Mouse (Mus musculus): ENCODE data around the gene Fstl4. TPM values are rescaled to one million over a fixed set of nuclear protein-coding genes. Genes with fewer than 3 reads are reported as not detected.

Gene Fstl4
- polyA plus RNA-seq, 1 experiment from 2014 or later: 2.6 TPM

DNA sequence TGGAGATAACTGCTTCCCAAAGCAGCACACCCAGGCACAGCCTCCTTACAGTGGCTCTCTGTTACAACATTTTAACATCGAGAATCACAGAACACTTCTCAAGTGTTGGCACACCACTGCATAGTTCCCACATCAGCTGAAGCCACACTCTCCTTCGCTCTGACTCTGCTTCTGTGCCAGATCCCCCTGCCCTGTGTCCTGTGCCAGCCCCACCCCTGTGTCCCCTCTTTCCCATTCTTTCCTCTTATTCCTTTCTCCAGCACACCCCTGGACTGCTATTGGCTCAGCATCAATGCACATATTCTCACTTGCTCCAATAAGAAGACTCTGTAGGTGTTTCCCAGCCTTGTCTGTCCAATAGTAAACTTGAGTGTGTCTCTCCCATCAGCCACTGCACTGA lies 45.1 kb downstream of the Fstl4 start:
- Histone ChIP-seq H3K36me3 (no peaks in the 10 kb centered on the region), H3K4me1 (replicated peaks) (no peaks in the 10 kb centered on the region; the same call in 1 of the 2 replicates), H3K27me3 (ENCODE audit: insufficient read depth, poor library complexity, severe bottlenecking) (no peaks in the 10 kb centered on the region), H3K4me3 (no peak overlapping the region), H3K27ac (no peak overlapping the region), H3K9me3 (no peaks in the 10 kb centered on the region)
- no peak for DNase-seq (ENCODE audit: low spot score)
- WGBS: 91% methylated on average over 2 of the region's 2 CpGs

DNA sequence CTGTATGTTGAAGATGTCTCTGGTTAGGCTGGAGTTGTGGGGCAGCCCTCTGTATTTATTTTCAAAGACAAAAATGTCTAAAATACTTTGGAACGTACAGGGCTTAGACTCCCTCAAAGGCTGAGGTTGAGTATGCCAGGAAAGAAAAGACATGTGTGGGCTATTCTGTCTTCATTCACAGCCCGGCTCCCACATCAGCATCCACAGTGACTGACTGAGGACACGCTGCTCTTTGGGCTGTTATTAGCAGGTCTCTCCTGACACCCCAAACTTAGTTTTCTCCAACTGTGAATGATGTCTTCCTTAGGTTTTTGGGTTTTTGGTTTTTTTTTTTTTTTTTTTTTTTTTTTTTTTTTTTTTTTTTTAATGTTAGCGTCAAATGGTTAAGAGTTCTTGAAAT lies 51.6 kb downstream of the Fstl4 start:
- Histone ChIP-seq H3K27ac (no peak overlapping the region), H3K36me3 (no peaks in the 10 kb centered on the region), H3K4me3 (no peak overlapping the region), H3K4me1 (replicated peaks) (peaks cover 5% of the 10 kb centered on the region; the same call in 1 of the 2 replicates), H3K9me3 (no peaks in the 10 kb centered on the region), H3K27me3 (ENCODE audit: insufficient read depth, poor library complexity, severe bottlenecking) (no peaks in the 10 kb centered on the region)
- no peak for DNase-seq (ENCODE audit: low spot score)
- WGBS: 92% methylated on average over 4 of the region's 4 CpGs

DNA sequence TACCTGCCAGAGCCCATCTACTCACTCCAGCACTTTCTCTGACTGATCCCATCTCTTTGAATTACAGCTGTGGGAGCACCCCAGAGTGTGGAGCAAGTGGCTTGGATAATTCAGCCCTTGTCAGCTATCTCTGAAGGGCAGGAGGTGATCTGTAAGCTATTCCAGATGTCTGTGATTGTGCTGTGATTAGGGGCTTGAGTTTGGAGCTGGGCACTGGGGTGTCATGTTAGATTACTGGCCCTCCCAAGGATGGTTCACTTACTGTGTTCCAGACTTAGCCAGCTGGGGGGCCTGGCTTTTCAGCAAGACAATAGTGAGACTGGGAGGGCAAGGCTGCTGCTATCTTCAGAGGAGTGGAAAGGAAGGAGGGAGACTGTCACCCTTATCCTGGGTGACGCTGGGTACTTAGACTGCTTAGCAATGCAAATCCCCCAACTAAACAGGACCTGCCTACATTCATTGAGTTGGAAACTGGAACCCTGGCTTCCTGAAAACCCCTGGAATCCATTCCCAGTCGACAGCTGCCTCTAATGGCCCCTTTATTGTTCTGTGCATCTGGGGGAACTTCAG lies 56.0 kb downstream of the Fstl4 start:
- DNase-seq (ENCODE audit: low spot score): no peak
- Histone ChIP-seq H3K36me3 (no peaks in the 10 kb centered on the region), H3K27me3 (ENCODE audit: insufficient read depth, poor library complexity, severe bottlenecking) (no peaks in the 10 kb centered on the region), H3K4me1 (replicated peaks) (peaks cover 5% of the 10 kb centered on the region; the same call in 1 of the 2 replicates), H3K9me3 (no peaks in the 10 kb centered on the region), H3K4me3 (no peak overlapping the region), H3K27ac (no peak overlapping the region)
- 7% methylated on average over 2 of the region's 2 CpGs for WGBS

DNA sequence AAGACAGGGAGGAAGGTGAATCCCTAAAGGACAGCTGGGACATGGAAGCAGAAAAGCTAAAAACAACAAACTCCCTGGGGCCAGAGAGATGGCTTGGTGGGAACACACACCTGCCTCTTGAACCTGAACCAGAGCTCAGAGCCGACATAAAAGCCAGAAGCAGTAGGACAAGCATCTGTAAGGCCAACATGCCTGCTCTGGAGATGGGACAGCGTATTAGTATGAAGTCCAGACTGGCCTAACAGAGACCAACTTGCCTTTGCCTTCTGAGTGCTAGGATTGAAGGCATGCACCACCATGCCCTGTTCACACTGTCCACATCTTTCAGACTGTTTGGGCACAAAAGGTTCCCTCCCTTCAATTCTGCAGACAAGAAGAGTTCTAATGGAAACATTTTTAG lies 62.2 kb downstream of the Fstl4 start:
- no peaks in the 10 kb centered on the region for H3K27me3 ChIP-seq (ENCODE audit: insufficient read depth, poor library complexity, severe bottlenecking)
- WGBS: 86% methylated on average over 2 of the region's 2 CpGs

DNA sequence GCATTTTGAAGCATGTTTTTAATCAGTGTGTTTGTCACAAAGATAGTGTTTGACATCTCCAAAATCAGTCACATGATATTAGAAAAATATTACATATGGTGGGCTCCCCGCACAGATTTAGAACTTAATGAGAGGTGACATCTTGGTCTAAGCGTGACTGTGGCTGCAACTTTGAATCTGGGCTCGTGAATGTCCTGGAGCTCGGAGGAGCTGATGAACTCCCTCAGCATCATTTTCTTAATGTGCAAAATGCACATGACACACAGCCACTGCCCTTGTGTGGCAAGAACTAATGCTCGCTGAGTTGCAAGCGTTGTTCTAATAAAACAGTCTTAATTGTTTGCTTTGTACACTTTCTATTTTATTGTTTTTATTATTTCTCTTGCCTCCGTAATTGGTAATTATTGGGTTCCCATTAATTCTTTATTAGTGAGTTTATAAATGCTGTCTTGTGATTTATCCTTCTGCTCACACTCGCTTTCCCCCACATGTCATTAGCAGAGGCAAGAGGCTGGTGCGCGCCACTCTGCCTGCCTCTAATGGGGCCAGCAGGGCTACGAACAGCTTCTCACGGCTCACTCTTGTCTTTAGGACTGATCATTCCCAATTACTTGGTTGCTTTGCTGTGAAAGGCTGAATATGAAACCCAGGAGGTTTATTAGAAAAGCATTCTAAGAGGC lies 67.3 kb downstream of the Fstl4 start:
- WGBS: 85% methylated on average over 12 of the region's 12 CpGs
- no peaks in the 10 kb centered on the region for H3K9me3 ChIP-seq
- H3K36me3 ChIP-seq: no peaks in the 10 kb centered on the region
- no peak overlapping the region for H3K4me3 ChIP-seq
- no peaks in the 10 kb centered on the region for H3K27me3 ChIP-seq (ENCODE audit: insufficient read depth, poor library complexity, severe bottlenecking)
- no peak for DNase-seq (ENCODE audit: low spot score)
- no peak overlapping the region for H3K27ac ChIP-seq
- H3K4me1 ChIP-seq (replicated peaks): no peaks in the 10 kb centered on the region

More for the DNA sequence above, 62.2 kb downstream of the Fstl4 start:
- Histone ChIP-seq H3K27ac (no peak overlapping the region), H3K36me3 (no peaks in the 10 kb centered on the region), H3K4me1 (replicated peaks) (no peaks in the 10 kb centered on the region), H3K4me3 (no peak overlapping the region), H3K9me3 (no peaks in the 10 kb centered on the region)
- no peak for DNase-seq (ENCODE audit: low spot score)

DNA sequence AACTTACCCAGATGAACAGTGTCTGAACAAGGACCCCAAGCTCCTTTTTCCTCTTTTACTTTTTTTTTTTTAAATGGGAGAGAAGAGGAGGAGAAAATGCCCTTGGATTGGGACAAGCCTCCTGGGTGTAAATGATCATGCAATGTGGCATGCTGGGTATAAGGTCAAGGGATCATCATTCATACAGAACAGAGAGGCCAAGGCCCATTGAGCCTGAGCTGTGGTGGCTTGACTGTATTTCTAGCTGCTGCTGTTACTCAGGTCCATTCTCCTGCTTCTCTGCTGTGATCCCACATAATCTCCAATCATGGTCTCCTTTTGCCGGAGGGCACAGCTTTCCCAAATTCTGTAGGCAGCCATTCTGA lies 67.9 kb downstream of the Fstl4 start:
- WGBS: 93% methylated on average over 1 of the region's 1 CpGs
- H3K9me3 ChIP-seq: no peaks in the 10 kb centered on the region
- no peak overlapping the region for H3K4me3 ChIP-seq

DNA sequence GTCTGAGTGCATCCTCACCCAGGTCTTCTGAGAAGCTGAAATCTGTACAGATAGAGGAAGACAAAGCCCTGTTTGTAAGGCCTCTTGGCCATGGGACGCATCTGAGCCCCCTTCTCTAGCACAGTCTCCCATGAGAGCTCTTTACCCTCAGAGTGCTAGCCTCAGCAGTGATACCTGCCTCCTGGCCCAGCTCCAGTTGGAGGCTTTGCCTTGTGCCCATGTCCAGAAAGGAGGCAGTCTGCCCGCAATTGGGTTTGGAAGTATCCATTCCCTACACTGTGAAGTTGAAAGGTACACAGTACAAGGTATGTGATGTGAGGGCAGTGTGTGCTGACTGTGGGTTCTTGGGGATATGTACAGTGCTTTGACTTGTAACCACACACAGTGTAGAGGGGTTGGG lies 84.3 kb downstream of the Fstl4 start:
- Histone ChIP-seq H3K36me3 (no peaks in the 10 kb centered on the region), H3K4me3 (no peak overlapping the region), H3K9me3 (no peaks in the 10 kb centered on the region), H3K27me3 (ENCODE audit: insufficient read depth, poor library complexity, severe bottlenecking) (no peaks in the 10 kb centered on the region), H3K27ac (no peak overlapping the region), H3K4me1 (replicated peaks) (no peaks in the 10 kb centered on the region)
- no peak for DNase-seq (ENCODE audit: low spot score)
- WGBS: 92% methylated on average over 2 of the region's 2 CpGs

More for the DNA sequence above, 67.9 kb downstream of the Fstl4 start:
- no peak for DNase-seq (ENCODE audit: low spot score)
- Histone ChIP-seq H3K27me3 (ENCODE audit: insufficient read depth, poor library complexity, severe bottlenecking) (no peaks in the 10 kb centered on the region), H3K27ac (no peak overlapping the region), H3K36me3 (no peaks in the 10 kb centered on the region), H3K4me1 (replicated peaks) (no peaks in the 10 kb centered on the region)

DNA sequence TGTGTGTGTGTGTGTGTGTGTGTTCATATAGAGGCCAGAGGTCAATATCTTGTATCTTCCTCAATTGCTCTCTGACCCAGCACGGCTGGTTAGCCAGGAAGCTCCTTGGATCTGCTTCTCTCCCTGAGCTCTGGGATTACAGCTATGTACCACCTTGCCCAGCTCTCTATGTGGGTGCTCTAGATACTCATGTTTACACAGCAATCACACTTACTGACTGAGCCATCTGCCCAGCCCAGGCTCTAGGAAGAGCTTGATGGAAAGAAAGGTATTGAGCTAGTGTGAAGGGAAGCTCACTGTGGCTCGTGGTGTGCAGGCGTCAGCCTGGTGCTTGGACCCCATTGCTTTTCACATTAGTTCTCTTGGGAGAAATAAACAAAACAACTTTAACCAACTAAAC lies 85.6 kb downstream of the Fstl4 start:
- no peaks in the 10 kb centered on the region for H3K4me1 ChIP-seq (replicated peaks)
- H3K4me3 ChIP-seq: no peak overlapping the region
- H3K27me3 ChIP-seq (ENCODE audit: insufficient read depth, poor library complexity, severe bottlenecking): no peaks in the 10 kb centered on the region
- no peak for DNase-seq (ENCODE audit: low spot score)
- H3K9me3 ChIP-seq: no peaks in the 10 kb centered on the region
- WGBS: 93% methylated on average over 3 of the region's 3 CpGs
- no peaks in the 10 kb centered on the region for H3K36me3 ChIP-seq
- H3K27ac ChIP-seq: no peak overlapping the region

DNA sequence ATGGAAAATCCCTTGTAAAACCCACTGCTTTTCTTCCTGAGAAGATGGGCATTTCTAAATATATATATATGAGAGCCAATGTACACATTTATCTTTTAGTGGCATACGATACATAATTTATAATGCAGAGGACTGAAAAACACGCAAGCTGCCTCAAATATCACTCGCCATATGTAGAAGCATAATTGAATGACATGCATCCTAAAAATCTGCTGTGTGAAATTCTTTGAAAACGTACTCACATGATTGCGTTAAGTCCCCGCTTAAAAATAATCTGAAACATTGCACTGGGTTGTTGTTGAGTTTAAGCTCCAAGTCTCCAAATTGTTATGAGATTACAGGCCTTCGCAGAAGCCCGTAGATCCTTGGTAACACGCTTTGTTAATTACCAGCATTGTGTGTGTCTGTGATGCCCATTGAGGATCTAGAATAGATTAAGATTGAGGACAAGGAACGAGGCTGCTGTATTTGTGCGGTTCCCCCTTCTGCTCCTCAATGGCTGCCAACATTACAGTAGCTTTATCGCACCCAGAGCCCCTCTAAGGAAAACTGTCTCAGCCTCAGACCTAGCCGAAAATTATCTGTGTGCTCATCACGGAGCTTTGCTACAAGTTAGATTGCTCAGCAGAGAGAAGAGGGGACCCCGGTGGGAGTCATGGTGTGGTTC lies 108.5 kb downstream of the Fstl4 start:
- H3K36me3 ChIP-seq: no peaks in the 10 kb centered on the region
- H3K27me3 ChIP-seq (ENCODE audit: insufficient read depth, poor library complexity, severe bottlenecking): no peaks in the 10 kb centered on the region
- H3K27ac ChIP-seq: no peak overlapping the region
- H3K4me1 ChIP-seq (replicated peaks): no peaks in the 10 kb centered on the region
- 93% methylated on average over 15 of the region's 15 CpGs for WGBS
- H3K4me3 ChIP-seq: no peak overlapping the region
- DNase-seq (ENCODE audit: low spot score): no peak
- peaks cover 5% of the 10 kb centered on the region; the same call in 1 of the 2 replicates for H3K9me3 ChIP-seq

DNA sequence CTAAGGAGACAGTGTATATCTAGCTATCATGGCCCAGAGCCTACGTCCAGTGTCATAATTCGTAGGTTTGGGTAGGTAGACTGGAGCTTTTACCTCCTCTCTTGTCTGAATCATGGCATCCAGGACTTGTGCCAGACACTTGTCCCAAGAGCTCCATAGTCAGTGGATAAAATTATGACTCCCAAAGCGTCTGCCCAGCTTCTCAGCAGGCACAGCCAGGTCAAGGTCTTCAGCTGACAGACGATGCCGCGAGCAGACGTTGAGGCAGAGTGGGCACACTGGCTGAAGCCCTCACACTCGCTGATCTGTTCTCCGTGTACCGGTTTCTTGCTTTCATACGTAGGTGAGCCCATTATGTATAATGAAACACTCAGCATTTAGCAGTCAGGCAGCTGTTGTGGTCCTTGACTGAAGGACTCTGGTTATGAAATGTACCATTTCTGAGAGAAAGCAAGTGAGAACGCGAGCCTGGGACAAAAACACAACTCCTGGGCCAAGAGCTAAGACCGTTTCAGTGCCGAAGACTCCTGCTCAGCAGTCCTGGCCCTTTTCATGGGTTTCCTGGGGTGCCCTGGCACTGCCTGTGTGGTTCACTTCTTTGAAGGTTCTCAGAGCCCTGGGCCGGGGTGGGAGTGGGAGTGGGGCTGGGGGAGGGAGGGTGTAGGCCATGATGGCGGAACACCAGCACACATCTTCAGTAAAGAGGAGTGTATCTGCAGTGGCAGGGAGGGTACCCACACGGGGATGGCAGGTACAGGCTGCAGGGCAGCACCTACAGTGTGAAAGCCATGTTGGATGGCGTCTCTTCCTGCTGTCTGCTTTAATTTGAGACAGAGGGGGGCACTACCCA lies 111.7 kb downstream of the Fstl4 start:
- Histone ChIP-seq H3K4me3 (no peak overlapping the region), H3K36me3 (no peaks in the 10 kb centered on the region), H3K27ac (no peak overlapping the region), H3K4me1 (replicated peaks) (no peaks in the 10 kb centered on the region), H3K27me3 (ENCODE audit: insufficient read depth, poor library complexity, severe bottlenecking) (no peaks in the 10 kb centered on the region), H3K9me3 (peaks cover 5% of the 10 kb centered on the region; the same call in 1 of the 2 replicates)
- DNase-seq (ENCODE audit: low spot score): no peak
- 92% methylated on average over 19 of the region's 19 CpGs for WGBS

DNA sequence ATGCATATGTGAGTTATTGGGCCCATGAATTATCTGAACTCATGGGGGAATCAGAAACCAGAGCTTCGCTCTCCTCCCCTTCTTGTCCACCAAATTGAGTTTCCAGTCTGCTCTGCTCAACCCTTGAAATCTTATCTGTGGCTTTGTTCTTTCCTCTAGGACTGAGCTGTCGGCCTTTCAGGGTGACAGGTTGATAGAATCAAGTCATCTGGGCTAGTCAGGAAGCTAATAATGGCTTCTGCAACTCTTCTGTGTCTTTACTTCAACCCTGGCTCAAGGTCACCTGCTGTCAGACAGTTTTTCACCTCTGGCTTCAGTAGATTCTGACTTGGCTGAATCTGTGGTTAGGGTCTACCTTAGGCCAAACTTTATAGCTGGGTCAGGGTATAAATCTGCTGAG lies 113.2 kb downstream of the Fstl4 start:
- Histone ChIP-seq H3K27ac (no peak overlapping the region), H3K36me3 (no peaks in the 10 kb centered on the region), H3K4me1 (replicated peaks) (no peaks in the 10 kb centered on the region), H3K4me3 (no peak overlapping the region), H3K27me3 (ENCODE audit: insufficient read depth, poor library complexity, severe bottlenecking) (no peaks in the 10 kb centered on the region), H3K9me3 (peaks cover 5% of the 10 kb centered on the region; the same call in 1 of the 2 replicates)
- no peak for DNase-seq (ENCODE audit: low spot score)
- 77% methylated on average over 2 of the region's 2 CpGs for WGBS

DNA sequence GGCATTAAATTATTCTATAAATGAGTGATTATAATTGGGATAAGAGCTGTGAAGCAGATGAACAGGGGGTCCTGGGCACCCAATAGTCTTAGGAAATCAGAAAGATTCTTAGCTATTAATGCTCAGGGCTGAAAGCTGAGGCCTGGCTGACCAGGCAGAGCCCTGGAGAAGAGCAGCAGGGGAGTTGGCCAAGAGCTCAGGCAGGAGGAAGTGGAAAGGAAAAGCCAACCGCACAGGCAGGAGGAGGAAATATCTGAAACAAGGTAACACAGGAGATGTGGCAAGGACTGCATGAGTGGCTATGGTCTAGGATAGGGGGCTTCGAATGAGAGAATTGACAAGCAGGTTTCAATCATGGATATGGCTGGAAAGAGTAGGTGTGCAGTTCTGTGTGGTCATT lies 115.5 kb downstream of the Fstl4 start:
- no peak overlapping the region for H3K4me3 ChIP-seq
- WGBS: 87% methylated on average over 2 of the region's 2 CpGs
- H3K36me3 ChIP-seq: no peaks in the 10 kb centered on the region
- H3K27me3 ChIP-seq (ENCODE audit: insufficient read depth, poor library complexity, severe bottlenecking): no peaks in the 10 kb centered on the region
- H3K27ac ChIP-seq: no peak overlapping the region
- H3K4me1 ChIP-seq (replicated peaks): no peaks in the 10 kb centered on the region
- H3K9me3 ChIP-seq: no peaks in the 10 kb centered on the region
- no peak for DNase-seq (ENCODE audit: low spot score)
